Mouse (Mus musculus): ENCODE data around the gene Ttll6. TPM values are rescaled to one million over a fixed set of nuclear protein-coding genes. Genes with fewer than 3 reads are reported as not detected.

The Ttll6 gene
- polyA plus RNA-seq, 1 experiment from 2014 or later = not detected

GRCm38 (mm10) chr11:96205426-96206131, 72.0 kb downstream of the Ttll6 start:
- no peak overlapping the region for H3K4me2 ChIP-seq
- no peak overlapping the region for H3K27ac ChIP-seq (replicated peaks)
- H3K4me1 ChIP-seq = peaks cover 7% of the 10 kb centered on the region; the same call in 1 of the 2 replicates
- H3K27me3 ChIP-seq (replicated peaks) = peaks cover 99% of the 10 kb centered on the region
- no peak for ATAC-seq (ENCODE audit: extremely low read depth, insufficient number of reproducible peaks, low FRiP score, low TSS enrichment)
- H3K4me3 ChIP-seq = no peak overlapping the region
- H3K36me3 ChIP-seq = no peaks in the 10 kb centered on the region
- no peak overlapping the region for H3K9ac ChIP-seq
- no peaks in the 10 kb centered on the region for H3K9me3 ChIP-seq
- 3% methylated on average over 15 of the region's 15 CpGs for WGBS

Other genes starting within 250 kb of the Ttll6 start
- 0.21 TPM in 1 of 2 replicates, not detected in the other for gene B4galnt2, start 218.9 kb upstream of the Ttll6 start, polyA plus RNA-seq (2015; fragmentation: Nextera tagmentation; extraction: Ambion mirVana)
- gene Igf2bp1, start 127.8 kb upstream of the Ttll6 start, polyA plus RNA-seq (2015; fragmentation: Nextera tagmentation; extraction: Ambion mirVana) = 39.3 and 42.0 TPM in 2 replicates
- gene Gip, start 109.2 kb upstream of the Ttll6 start, polyA plus RNA-seq (2015; fragmentation: Nextera tagmentation; extraction: Ambion mirVana) = not detected in 2 replicates
- 68.3 and 74.7 TPM in 2 replicates for gene Snf8, start 98.9 kb upstream of the Ttll6 start, polyA plus RNA-seq (2015; fragmentation: Nextera tagmentation; extraction: Ambion mirVana)
- gene Ube2z, start 68.4 kb upstream of the Ttll6 start, polyA plus RNA-seq (2015; fragmentation: Nextera tagmentation; extraction: Ambion mirVana) = 31.5 and 33.1 TPM in 2 replicates
- gene Atp5g1, start 58.1 kb upstream of the Ttll6 start, polyA plus RNA-seq (2015; fragmentation: Nextera tagmentation; extraction: Ambion mirVana) = 1,502 and 1,689 TPM in 2 replicates
- gene Calcoco2, start 21.8 kb upstream of the Ttll6 start, polyA plus RNA-seq (2015; fragmentation: Nextera tagmentation; extraction: Ambion mirVana) = not detected in 2 replicates
- not detected in 2 replicates for gene Hoxb13, start 60.5 kb downstream of the Ttll6 start, polyA plus RNA-seq (2015; fragmentation: Nextera tagmentation; extraction: Ambion mirVana)
- gene Hoxb9, start 137.7 kb downstream of the Ttll6 start, polyA plus RNA-seq (2015; fragmentation: Nextera tagmentation; extraction: Ambion mirVana) = 0.06 TPM in 1 of 2 replicates, not detected in the other
- not detected in 2 replicates for gene Hoxb8, start 148.1 kb downstream of the Ttll6 start, polyA plus RNA-seq (2015; fragmentation: Nextera tagmentation; extraction: Ambion mirVana)
- gene Hoxb7, start 152.8 kb downstream of the Ttll6 start, polyA plus RNA-seq (2015; fragmentation: Nextera tagmentation; extraction: Ambion mirVana) = 0.11 and 0.25 TPM in 2 replicates
- 1.4 and 2.0 TPM in 2 replicates for gene Hoxb6, start 158.7 kb downstream of the Ttll6 start, polyA plus RNA-seq (2015; fragmentation: Nextera tagmentation; extraction: Ambion mirVana)
- 3.8 and 5.5 TPM in 2 replicates for gene Hoxb5, start 169.6 kb downstream of the Ttll6 start, polyA plus RNA-seq (2015; fragmentation: Nextera tagmentation; extraction: Ambion mirVana)
- 0.43 and 0.59 TPM in 2 replicates for gene Hoxb4, start 184.5 kb downstream of the Ttll6 start, polyA plus RNA-seq (2015; fragmentation: Nextera tagmentation; extraction: Ambion mirVana)
- 0.31 and 1.1 TPM in 2 replicates for gene Hoxb3, start 189.5 kb downstream of the Ttll6 start, polyA plus RNA-seq (2015; fragmentation: Nextera tagmentation; extraction: Ambion mirVana)
- 3.6 and 5.9 TPM in 2 replicates for gene Hoxb2, start 216.7 kb downstream of the Ttll6 start, polyA plus RNA-seq (2015; fragmentation: Nextera tagmentation; extraction: Ambion mirVana)
- 0.17 and 0.18 TPM in 2 replicates for gene Hoxb1, start 232.0 kb downstream of the Ttll6 start, polyA plus RNA-seq (2015; fragmentation: Nextera tagmentation; extraction: Ambion mirVana)

Data from heart, embryonic 13.5 days (tissue).